Mouse (Mus musculus) embryonic fibroblast, embryonic 13.5 days (primary cell): ENCODE data around the gene Zbtb38.

ENCODE experiments used
- CTCF ChIP-seq: IDR thresholded peaks from 2 replicates; pipeline ENCODE4 v1.5.1; 2011; ENCODE audit warnings: mild to moderate bottlenecking, control low read depth, low read length, moderate library complexity, borderline replicate concordance; ENCODE audit not compliant: insufficient read depth
- POLR2A ChIP-seq: IDR thresholded peaks from 2 replicates; pipeline ENCODE4 v1.6.1; 2011; ENCODE audit warnings: low read depth, mild to moderate bottlenecking, control low read depth, low read length, moderate library complexity

GRCm38 (mm10) chr9:96787797-96788196 is 35.2 kb upstream of the Zbtb38 start:
- no peak for TF ChIP-seq CTCF
- no peak for TF ChIP-seq POLR2A
